Mouse (Mus musculus) CH12.LX (cell line): ENCODE data around the gene Cobll1.

Source experiments
- CHD1 ChIP-seq: IDR thresholded peaks from 2 replicates; pipeline ENCODE4 v1.6.1; 2012; ENCODE audit warnings: low read depth, low read length, improper control_type of control experiment, inconsistent platforms
- CTCF ChIP-seq, 2 experiments: IDR thresholded peaks in 1 of 2; conservative IDR thresholded peaks in 1 of 2; 2 replicates each; pipeline ENCODE4 v1.5.1; 2011 to 2012; ENCODE audit warnings: low read depth in 2 of 2, low read length in 2 of 2, improper control_type of control experiment in 1 of 2, inconsistent platforms in 1 of 2, mild to moderate bottlenecking in 1 of 2, moderate library complexity in 1 of 2
- E2F4 ChIP-seq: IDR thresholded peaks from 2 replicates; pipeline ENCODE4 v1.6.1; 2011; ENCODE audit warnings: low read depth, low read length, improper control_type of control experiment; ENCODE audit not compliant: insufficient replicate concordance
- EP300 ChIP-seq: IDR thresholded peaks from 2 replicates; pipeline ENCODE4 v1.6.1; 2011; ENCODE audit warnings: low read length, improper control_type of control experiment
- ETS1 ChIP-seq: conservative IDR thresholded peaks from 2 replicates; pipeline ENCODE4 v1.6.1; 2012; ENCODE audit warnings: low read depth, mild to moderate bottlenecking, inconsistent platforms, low read length, improper control_type of control experiment, moderate library complexity
- HCFC1 ChIP-seq: IDR thresholded peaks from 2 replicates; pipeline ENCODE4 v1.6.1; 2012; ENCODE audit warnings: low read depth, mild to moderate bottlenecking, inconsistent platforms, low read length, improper control_type of control experiment
- MAFK ChIP-seq: IDR thresholded peaks from 2 replicates; pipeline ENCODE4 v1.6.1; 2011; ENCODE audit warnings: low read length, improper control_type of control experiment; ENCODE audit not compliant: insufficient replicate concordance
- MAX ChIP-seq: IDR thresholded peaks from 2 replicates; pipeline ENCODE4 v1.6.1; 2011; ENCODE audit warnings: low read length, improper control_type of control experiment
- MXI1 ChIP-seq: IDR thresholded peaks from 2 replicates; pipeline ENCODE4 v1.6.1; 2011; ENCODE audit warnings: mild to moderate bottlenecking, low read depth, low read length, improper control_type of control experiment
- POLR2A ChIP-seq: IDR thresholded peaks from 2 replicates; pipeline ENCODE4 v1.6.1; 2011; ENCODE audit warnings: low read depth, mild to moderate bottlenecking, improper control_type of control experiment, low read length
- RAD21 ChIP-seq: IDR thresholded peaks from 2 replicates; pipeline ENCODE4 v1.6.1; 2011; ENCODE audit warnings: low read depth, mild to moderate bottlenecking, low read length, improper control_type of control experiment, moderate library complexity
- RCOR1 ChIP-seq: conservative IDR thresholded peaks from 2 replicates; pipeline ENCODE4 v1.6.1; 2012; ENCODE audit warnings: low read depth, mild to moderate bottlenecking, inconsistent platforms, low read length, improper control_type of control experiment
- SMC3 ChIP-seq: IDR thresholded peaks from 2 replicates; pipeline ENCODE4 v1.6.1; 2011; ENCODE audit warnings: low read depth, low read length, improper control_type of control experiment
- ZMIZ1 ChIP-seq: IDR thresholded peaks from 2 replicates; pipeline ENCODE4 v1.6.1; 2012; ENCODE audit warnings: low read depth, mild to moderate bottlenecking, inconsistent platforms, low read length, improper control_type of control experiment

DNA sequence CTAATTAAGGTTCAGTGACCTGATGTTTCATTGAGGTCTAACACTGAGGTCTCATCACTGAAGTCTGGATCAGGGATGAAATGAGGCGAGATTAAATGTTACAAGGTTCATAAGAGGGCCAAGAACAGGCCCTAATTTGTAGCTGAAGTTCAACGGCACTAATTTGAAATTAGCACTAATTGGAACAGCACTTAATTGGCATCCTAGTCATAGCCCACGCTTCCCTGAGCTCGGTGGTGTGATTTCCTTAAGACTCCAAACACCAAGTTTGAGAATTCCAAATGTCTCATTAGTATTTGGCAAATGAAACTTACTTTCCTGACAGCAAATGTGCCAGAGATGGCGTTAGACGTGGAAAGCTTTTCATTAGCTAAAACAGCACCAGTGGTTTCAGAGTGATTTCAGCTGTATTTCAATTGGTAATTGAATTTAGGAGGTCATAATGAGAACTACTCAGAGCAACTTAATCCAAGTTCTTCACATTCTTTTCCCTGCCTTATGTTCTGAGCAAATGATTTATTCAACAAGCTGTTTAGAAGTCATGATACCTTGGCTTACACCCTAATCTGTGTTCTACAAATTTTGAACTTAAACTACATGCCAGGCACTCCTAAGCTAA lies 36.3 kb upstream of the Cobll1 start:
- TF ChIP-seq SMC3: no peak
- no peak for TF ChIP-seq HCFC1
- TF ChIP-seq ZMIZ1: no peak
- TF ChIP-seq CTCF (conservative IDR thresholded peaks at IDR 0.05 in 1 of 2, IDR thresholded peaks at IDR 0.05 in 1 of 2; ENCODE audit: low read depth in 2 of 2, low read length in 2 of 2): no peak
- no peak for TF ChIP-seq MAFK
- no peak for TF ChIP-seq EP300
- no peak for TF ChIP-seq POLR2A
- TF ChIP-seq MAX: no peak
- TF ChIP-seq E2F4: no peak
- no peak for TF ChIP-seq RAD21
- TF ChIP-seq RCOR1: no peak
- no peak for TF ChIP-seq MXI1
- TF ChIP-seq ETS1: no peak
- no peak for TF ChIP-seq CHD1
